Mouse (Mus musculus) layer of hippocampus, postnatal 10 days (tissue): ENCODE results near the gene Aox2. TPM values are rescaled to one million over a fixed set of nuclear protein-coding genes. Genes with fewer than 3 reads are reported as not detected.
A peak's percentile ranks its signal among the peaks of the same experiment; 100 is the strongest.

Experiments
- DNase-seq, 2 experiments: peaks; one replicate each; pipeline ENCODE4 v3.0.0; 2021; ENCODE audit warnings: low spot score in 2 of 2
- long read RNA-seq: library from polyadenylated mRNA; stranded (forward); transcript quantifications from one replicate; pipeline ENCODE4 v2.0.0, GENCODE M21; 2023
- total RNA-seq, 2 experiments: library from RNA; stranded (reverse); gene quantifications; 2 replicates each; pipeline ENCODE4 v1.2.3; 2021

Gene Aox2
- total RNA-seq, result under 1 TPM; 0.04 to 0.09 TPM
- long read RNA-seq, result 0 reads

GRCm38 (mm10) chr1:58278026-58278425, at the start of gene Aox2:
TSS of gene Aox2 (plus strand) at chr1:58278326.
- no peak for DNase-seq

GRCm38 (mm10) chr1:58228916-58229315, 49.2 kb upstream of the Aox2 start:
- no peak for DNase-seq

- DNase-seq, result no peak
Observed at GRCm38 (mm10) chr1:58229774-58230173, 48.4 kb upstream of the Aox2 start.

DNA sequence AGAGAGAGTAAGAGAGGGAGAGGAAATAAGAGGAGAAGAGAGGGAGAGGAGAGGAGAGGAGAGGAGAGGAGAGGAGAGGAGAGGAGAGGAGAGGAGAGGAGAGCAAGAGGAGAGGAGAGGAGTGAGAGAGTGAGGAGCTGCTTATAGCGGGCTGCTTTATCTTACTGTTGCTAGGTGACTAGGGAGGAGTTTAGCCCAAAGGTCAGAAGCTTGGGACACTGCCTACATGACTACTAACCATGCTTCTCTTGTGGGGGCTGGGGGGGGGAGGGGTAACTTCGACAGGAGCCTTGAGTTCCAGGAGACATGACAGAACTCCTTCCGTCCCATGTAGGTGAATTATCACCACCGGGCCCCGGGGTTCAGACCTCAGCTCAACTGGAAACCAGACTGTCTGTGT, 47.6 kb upstream of the Aox2 start:
- DNase-seq, result no peak

DNA sequence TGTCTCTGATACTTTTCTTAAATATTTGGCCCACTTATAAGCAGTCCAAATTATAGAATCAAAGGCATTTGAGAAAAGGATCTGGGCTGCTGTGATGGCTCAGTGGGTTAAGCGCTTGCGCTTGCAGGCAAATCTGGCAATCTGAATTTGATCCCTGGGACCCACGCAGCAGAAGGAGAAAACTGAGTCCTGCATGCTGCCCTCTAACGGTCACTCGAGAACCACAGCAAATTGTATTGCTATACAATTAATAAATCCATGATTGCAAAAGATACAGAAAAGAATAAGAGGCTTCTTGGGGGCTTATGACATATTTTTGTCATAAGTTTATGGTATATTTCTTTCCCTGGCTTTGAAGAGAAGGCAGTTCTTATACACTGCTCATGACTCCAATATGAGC, 42.7 kb upstream of the Aox2 start:
- no peak for DNase-seq

DNA sequence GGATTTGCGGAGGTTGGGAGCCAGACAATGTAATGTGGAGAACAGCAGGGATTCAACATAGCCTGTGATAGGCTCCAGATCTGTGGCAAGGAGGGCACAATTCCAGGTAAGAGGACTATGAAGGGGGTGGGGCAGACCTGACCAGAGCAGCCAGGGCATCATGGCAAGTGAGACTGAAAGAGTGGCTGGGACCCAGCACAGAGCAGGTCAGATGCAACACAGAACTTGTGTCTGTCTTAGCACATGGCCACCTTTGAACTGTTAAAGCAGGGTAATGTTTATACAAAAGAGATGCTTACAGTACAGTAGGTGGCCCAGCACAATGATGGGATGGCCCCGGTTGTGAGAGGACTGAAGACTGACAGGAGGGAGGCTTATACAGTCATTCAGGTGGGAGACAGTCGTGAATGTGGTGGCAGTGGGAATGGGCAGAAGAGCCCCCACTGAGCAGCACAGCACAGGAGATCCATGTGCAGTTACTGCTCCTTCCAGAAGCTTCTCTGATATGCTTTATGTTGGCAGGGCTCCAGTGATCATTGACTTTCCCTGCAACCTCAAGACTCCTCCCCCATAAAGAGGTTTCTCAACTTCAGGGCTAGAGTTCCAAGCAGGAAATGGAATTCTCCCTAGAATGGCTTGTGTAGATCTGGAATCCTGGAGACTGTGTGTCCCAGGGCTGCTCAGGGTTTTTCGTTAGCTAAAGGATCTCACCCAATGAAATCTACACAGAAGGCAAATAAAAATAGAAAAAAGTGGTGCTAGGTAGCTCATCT, 40.4 kb upstream of the Aox2 start:
- DNase-seq, result no peak

DNA sequence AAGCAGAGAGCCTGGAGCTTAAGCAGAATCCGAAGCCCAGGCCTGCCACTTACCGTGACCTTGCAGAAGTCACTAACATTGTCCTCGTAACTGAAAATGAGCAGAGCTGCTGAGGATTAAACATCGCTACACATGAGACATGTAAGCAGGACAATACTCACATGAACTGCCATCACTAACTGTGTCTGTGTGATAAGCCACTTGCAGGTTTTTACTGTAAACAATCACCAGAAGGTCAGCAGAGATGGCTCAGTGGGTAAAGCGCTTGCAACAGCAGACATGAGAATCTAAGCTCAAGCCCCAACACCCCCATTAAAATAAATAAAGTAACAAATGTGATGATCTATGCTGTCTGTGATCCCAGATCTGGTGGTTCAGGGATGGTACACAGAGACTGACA, 39.7 kb upstream of the Aox2 start:
- no peak for DNase-seq

DNA sequence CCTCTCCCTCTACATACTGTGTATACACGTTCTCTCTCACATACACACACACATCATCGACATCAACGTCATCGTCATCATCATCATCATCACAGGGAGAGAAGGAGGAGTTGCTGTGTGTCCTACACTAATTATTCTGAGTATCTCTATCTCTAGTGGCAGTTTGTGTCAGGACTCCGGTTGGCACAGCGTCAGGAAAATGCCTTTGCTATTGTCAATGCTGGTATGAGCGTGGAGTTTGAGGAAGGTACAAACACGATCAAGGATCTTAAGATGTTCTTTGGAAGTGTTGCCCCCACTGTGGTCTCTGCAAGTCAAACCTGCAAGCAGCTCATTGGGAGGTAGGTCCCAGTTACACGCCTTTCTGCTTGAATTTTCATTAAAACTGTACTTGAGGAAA, 39.2 kb upstream of the Aox2 start:
- DNase-seq, result no peak

DNA sequence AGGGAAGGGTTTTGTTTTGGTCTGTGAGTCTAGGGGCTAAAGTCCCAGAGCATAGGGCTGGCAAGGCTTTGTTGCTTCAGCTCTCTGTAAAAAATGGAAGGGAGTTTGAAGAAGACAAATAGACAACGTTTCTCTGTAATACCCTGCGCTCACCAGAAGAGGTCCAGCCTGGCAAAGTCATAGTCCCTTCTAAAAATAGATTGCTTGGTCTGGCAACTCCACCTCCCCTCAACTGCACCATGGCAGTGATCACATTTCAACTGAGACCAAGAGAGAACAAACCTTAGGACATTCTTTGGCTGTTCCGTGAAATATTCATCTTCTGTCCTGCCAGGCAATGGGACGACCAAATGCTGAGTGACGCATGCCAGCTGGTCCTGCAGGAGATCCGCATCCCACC, 37.8 kb upstream of the Aox2 start:
- DNase-seq, result no peak

- DNase-seq, result no peak
Observed at GRCm38 (mm10) chr1:58244487-58244886, 33.6 kb upstream of the Aox2 start.

- DNase-seq, result no peak
Observed at GRCm38 (mm10) chr1:58248518-58248917, 29.6 kb upstream of the Aox2 start.

- no peak for DNase-seq
Observed at GRCm38 (mm10) chr1:58253466-58253865, 24.7 kb upstream of the Aox2 start.

DNA sequence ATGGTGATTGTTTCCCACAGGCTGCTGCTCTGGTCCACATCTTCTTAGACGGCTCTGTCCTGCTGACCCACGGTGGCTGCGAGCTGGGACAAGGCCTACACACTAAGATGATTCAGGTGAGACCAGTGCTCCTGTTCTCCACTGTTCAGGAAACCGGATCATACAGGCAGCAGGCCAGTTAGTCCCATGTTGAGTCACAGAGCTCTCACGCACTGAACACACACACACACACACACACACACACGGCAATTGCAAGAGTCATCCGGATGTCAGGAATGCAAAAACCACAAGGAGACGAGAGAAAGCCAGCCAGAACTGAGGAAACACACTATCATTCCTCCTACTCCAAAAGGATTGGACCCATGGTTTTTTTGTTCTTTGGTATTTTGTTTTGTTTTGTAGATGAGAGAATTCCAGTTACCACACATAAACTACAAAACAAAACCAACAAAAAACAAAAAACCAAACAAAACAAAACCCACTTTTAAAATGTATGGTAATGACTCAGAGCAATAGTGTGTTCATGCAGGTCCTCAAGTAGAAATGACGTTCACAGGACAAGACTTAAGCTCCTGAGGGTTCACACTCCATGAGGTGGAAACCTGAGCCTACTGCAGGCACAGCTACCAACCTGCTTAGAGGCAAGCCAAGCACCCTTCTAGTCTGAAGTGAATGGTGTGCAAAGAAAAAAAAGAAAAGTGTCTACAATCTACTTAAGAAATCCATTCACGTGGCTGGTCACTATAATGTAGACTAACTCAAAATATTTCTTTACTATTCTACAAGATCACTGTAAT, 20.7 kb upstream of the Aox2 start:
- DNase-seq, result no peak

DNA sequence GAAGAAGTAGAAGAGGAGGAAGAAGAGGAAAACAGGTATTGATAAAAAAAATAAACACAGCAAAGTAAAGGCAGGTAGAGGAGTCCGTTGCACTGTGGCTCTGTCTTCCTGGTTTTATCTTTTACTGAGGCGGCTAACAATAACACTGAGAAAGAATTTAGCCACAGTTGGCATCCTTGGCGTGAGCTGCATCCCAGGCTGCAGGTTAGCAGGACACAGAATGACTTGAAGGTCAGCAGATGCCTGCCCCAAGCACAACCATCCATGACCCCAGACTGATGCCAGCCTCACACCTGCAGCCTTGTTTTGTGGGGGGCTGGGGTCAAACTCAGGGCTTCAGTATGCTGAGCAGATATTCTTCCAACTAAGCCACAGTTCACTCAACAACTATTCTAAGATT, 17.8 kb upstream of the Aox2 start:
- no peak for DNase-seq

- no peak for DNase-seq
Observed at GRCm38 (mm10) chr1:58268231-58268630, 9.9 kb upstream of the Aox2 start.

DNA sequence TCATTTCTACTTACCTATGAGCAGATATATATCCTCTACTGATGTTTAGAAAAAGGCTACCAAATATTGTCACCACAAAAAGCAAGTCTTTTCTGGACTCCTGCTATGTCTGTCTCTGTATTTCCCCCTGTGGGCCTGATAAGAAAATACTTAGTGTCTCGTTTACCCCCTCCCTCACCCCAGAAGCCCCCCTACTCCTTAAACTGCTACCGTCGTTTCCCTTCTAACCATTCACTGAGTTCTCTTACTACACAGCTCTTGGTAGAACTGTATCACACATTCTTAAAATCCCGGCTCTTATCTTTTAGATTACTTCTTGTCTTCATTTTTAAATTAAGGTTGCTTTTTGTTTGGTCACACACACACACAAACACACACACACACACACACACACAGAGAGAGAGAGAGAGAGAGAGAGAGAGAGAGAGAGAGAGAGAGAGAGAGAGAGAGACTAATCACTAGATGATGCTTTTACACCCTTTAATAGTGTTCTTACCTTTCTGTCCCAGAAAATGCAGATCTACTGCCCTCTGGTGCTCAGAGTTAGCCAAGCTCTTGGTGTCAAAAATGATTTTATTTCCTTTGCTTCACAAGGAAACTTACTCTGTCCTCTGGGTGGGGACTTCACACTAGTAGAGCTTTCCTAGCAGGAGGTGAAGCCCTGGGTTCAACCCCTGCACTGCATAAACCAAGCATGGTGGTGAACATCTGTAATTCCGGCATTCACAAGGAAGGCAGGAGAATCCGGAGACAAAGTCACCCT, 7.1 kb upstream of the Aox2 start:
- DNase-seq, result peak; percentile 70 to 77

GRCm38 (mm10) chr1:58275879-58276278, 2.2 kb upstream of the Aox2 start:
- DNase-seq, result no peak

GRCm38 (mm10) chr1:58278513-58278912, 387 bp downstream of the Aox2 start:
- no peak for DNase-seq

GRCm38 (mm10) chr1:58280381-58280780, 2.3 kb downstream of the Aox2 start:
- no peak for DNase-seq

DNA sequence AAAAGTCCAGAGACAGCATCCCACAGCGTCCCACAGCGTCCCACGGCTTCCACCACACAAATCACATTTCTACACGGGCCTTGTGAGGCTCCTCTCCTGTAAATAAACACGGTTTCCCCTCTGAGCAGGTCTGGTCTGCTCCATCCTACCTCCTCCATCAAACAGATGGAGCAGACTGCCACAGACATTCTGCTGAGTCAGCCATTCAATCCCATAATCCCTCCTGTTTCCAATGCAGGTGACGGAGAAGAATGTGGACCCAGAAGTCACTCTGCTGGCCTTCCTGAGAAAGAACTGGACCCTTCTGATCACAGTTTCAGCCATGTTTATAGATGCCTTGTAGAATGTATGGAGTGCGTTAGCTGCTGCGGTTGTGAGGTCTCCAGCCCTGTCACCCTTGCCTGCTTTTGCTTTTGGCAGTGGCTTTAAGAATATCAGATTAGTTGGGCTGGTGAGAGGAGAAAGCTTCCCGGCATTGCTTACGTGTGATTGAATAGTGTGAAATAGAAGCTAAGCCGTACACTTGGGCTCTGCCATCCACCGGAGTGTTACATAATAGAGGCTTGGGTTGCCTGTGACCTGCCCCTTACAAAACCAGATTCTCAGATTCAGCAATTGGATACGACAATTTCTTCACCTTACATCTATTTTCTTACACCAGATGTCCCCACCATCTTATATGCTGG, 3.0 kb downstream of the Aox2 start:
- DNase-seq, result no peak

- no peak for DNase-seq
Observed at GRCm38 (mm10) chr1:58281625-58281988, 3.5 kb downstream of the Aox2 start.
